Mouse (Mus musculus) bone marrow, adult 2 months (tissue): Measurements from ENCODE around the gene Apbb1ip.

Experiments
- CTCF ChIP-seq: fragments of 200-500 bp; IDR thresholded peaks from 2 replicates; pipeline ENCODE4 v1.5.1; 2011; ENCODE audit warnings: low read length, control low read depth; ENCODE audit not compliant: control insufficient read depth, insufficient read depth
- POLR2A ChIP-seq: fragments of 200-500 bp; IDR thresholded peaks from 2 replicates; pipeline ENCODE4 v1.6.1; 2011; ENCODE audit warnings: low read depth, mild to moderate bottlenecking, control low read depth, low read length, borderline replicate concordance; ENCODE audit not compliant: control insufficient read depth

DNA sequence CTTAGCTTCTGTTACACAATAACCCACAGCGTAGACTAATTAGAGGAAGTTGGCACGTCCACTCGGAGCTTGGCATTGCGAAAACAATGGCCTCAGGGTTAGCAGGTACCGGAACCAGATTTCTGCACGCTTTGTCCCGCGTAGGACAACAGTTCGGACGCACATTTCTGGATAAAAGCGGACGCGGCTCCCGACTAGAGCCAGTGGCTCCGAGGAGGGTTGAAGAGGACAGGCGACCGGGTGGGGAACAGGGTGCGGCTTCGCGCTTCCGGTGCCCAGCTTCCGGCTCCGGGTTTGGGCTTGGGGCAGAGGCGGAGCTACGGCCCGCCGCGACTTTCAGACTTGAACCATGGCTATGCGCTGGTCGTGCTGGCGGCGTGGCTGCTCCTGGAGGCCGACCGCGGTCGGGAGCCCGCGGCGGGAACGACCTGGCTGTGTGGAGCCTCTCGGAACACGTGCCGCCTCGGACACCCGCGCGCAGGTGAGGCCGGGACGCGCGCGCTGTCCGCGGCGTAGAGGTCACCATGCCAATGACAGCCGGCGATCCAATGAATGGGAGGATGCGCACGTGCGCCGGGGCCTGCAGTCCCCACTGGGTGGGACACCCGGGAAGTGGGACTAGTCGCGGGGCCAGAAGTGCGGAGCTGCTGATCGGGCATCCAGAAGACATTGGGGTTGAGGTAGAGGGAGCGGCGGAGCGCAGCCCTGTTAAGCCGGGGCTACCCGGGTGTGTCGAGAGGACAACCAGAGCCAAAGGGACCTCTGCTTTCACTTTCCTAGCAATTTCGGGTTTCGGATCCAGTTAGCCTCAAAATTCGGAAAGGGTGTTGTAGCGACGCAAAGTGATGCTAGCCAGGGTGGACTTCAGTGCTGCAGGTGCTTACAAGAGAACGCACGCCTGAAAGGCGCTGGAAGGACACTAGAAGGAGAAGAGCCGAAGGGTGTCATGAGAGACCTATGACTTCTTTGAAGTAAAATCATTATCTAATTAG is 121.7 kb downstream of the Apbb1ip start, which contains the start of gene Pdss1:
- TF ChIP-seq CTCF (no peak), POLR2A (peak; percentile 80; the same call in 1 of the 2 replicates)
